Mouse (Mus musculus): ENCODE measurements at regions not wholly inside any gene's neighbourhood (a gene's known extent, or its start where the extent isn't known, plus 50 kb on each side); places are given as distances from the start of the nearest gene placed in this dataset.

- no peak overlapping the region for H3K4me3 ChIP-seq
- no peak for DNase-seq (ENCODE audit: extremely low spot score, low spot score)
Observed at GRCm38 (mm10) chr17:81225281-81225680, 160.4 kb upstream of the Thumpd2 start.

GRCm38 (mm10) chr17:81221436-81221835 lies 156.6 kb upstream of the Thumpd2 start:
- H3K4me3 ChIP-seq, result no peak overlapping the region
- H3K9me3 ChIP-seq, result no peaks in the 10 kb centered on the region
- H3K27ac ChIP-seq, result no peak overlapping the region
- WGBS, result 94% methylated on average over 3 of the region's 3 CpGs
- no peaks in the 10 kb centered on the region for H3K4me1 ChIP-seq
- H3K27me3 ChIP-seq (ENCODE audit: poor library complexity, severe bottlenecking), result no peaks in the 10 kb centered on the region
- DNase-seq (ENCODE audit: extremely low spot score, low spot score), result no peak
- no peaks in the 10 kb centered on the region for H3K36me3 ChIP-seq (replicated peaks)

More at GRCm38 (mm10) chr17:81225281-81225680, 160.4 kb upstream of the Thumpd2 start:
- H3K4me1 ChIP-seq, result no peaks in the 10 kb centered on the region
- H3K27ac ChIP-seq, result no peak overlapping the region
- H3K27me3 ChIP-seq (ENCODE audit: poor library complexity, severe bottlenecking), result no peaks in the 10 kb centered on the region
- H3K9me3 ChIP-seq, result no peaks in the 10 kb centered on the region
- H3K36me3 ChIP-seq (replicated peaks), result no peaks in the 10 kb centered on the region

GRCm38 (mm10) chr17:81214844-81215243 lies 150.0 kb upstream of the Thumpd2 start:
- no peaks in the 10 kb centered on the region for H3K36me3 ChIP-seq (replicated peaks)
- 81% methylated on average over 7 of the region's 7 CpGs for WGBS
- H3K4me3 ChIP-seq, result no peak overlapping the region
- H3K27me3 ChIP-seq (ENCODE audit: poor library complexity, severe bottlenecking), result no peaks in the 10 kb centered on the region
- H3K9me3 ChIP-seq, result no peaks in the 10 kb centered on the region
- H3K4me1 ChIP-seq, result no peaks in the 10 kb centered on the region
- DNase-seq (ENCODE audit: extremely low spot score, low spot score), result no peak
- no peak overlapping the region for H3K27ac ChIP-seq

- Histone ChIP-seq H3K27me3 (ENCODE audit: poor library complexity, severe bottlenecking) (no peaks in the 10 kb centered on the region), H3K4me3 (no peak overlapping the region), H3K4me1 (no peaks in the 10 kb centered on the region), H3K27ac (no peak overlapping the region), H3K36me3 (replicated peaks) (no peaks in the 10 kb centered on the region), H3K9me3 (no peaks in the 10 kb centered on the region)
- no peak for DNase-seq (ENCODE audit: extremely low spot score, low spot score)
- WGBS, result 86% methylated on average over 3 of the region's 3 CpGs
Observed at GRCm38 (mm10) chr17:81212043-81212442, 147.2 kb upstream of the Thumpd2 start.

GRCm38 (mm10) chr17:81210389-81210788 lies 145.5 kb upstream of the Thumpd2 start:
- H3K27ac ChIP-seq, result no peak overlapping the region
- no peaks in the 10 kb centered on the region for H3K36me3 ChIP-seq (replicated peaks)
- WGBS, result 91% methylated on average over 2 of the region's 2 CpGs
- no peaks in the 10 kb centered on the region for H3K27me3 ChIP-seq (ENCODE audit: poor library complexity, severe bottlenecking)
- no peaks in the 10 kb centered on the region for H3K4me1 ChIP-seq
- DNase-seq (ENCODE audit: extremely low spot score, low spot score), result no peak
- peaks cover 6% of the 10 kb centered on the region for H3K9me3 ChIP-seq
- H3K4me3 ChIP-seq, result no peak overlapping the region

GRCm38 (mm10) chr17:81209323-81209722 lies 144.4 kb upstream of the Thumpd2 start:
- DNase-seq (ENCODE audit: extremely low spot score, low spot score), result no peak
- WGBS, result 91% methylated on average over 3 of the region's 3 CpGs
- H3K27me3 ChIP-seq (ENCODE audit: poor library complexity, severe bottlenecking), result no peaks in the 10 kb centered on the region
- peaks cover 6% of the 10 kb centered on the region for H3K9me3 ChIP-seq
- no peaks in the 10 kb centered on the region for H3K36me3 ChIP-seq (replicated peaks)
- H3K27ac ChIP-seq, result no peak overlapping the region
- no peak overlapping the region for H3K4me3 ChIP-seq
- H3K4me1 ChIP-seq, result no peaks in the 10 kb centered on the region

GRCm38 (mm10) chr17:81201052-81201451 lies 136.2 kb upstream of the Thumpd2 start:
- Histone ChIP-seq H3K4me1 (no peaks in the 10 kb centered on the region), H3K27ac (no peak overlapping the region), H3K9me3 (no peaks in the 10 kb centered on the region; the same call in 1 of the 2 replicates), H3K27me3 (ENCODE audit: poor library complexity, severe bottlenecking) (no peaks in the 10 kb centered on the region), H3K36me3 (replicated peaks) (no peaks in the 10 kb centered on the region), H3K4me3 (no peak overlapping the region)
- DNase-seq (ENCODE audit: extremely low spot score, low spot score), result no peak
- WGBS, result 82% methylated on average over 8 of the region's 8 CpGs

GRCm38 (mm10) chr17:81194006-81194405 lies 129.1 kb upstream of the Thumpd2 start:
- Histone ChIP-seq H3K9me3 (no peaks in the 10 kb centered on the region), H3K27ac (no peak overlapping the region), H3K4me1 (no peaks in the 10 kb centered on the region), H3K36me3 (replicated peaks) (no peaks in the 10 kb centered on the region), H3K27me3 (ENCODE audit: poor library complexity, severe bottlenecking) (no peaks in the 10 kb centered on the region), H3K4me3 (no peak overlapping the region)
- 88% methylated on average over 10 of the region's 10 CpGs for WGBS
- no peak for DNase-seq (ENCODE audit: extremely low spot score, low spot score)

GRCm38 (mm10) chr17:81193230-81193871 lies 128.5 kb upstream of the Thumpd2 start:
- peak; percentile 60 for DNase-seq (ENCODE audit: extremely low spot score, low spot score)
- H3K9me3 ChIP-seq, result no peaks in the 10 kb centered on the region
- H3K4me3 ChIP-seq, result no peak overlapping the region
- H3K4me1 ChIP-seq, result no peaks in the 10 kb centered on the region
- no peaks in the 10 kb centered on the region for H3K36me3 ChIP-seq (replicated peaks)
- H3K27ac ChIP-seq, result no peak overlapping the region
- no peaks in the 10 kb centered on the region for H3K27me3 ChIP-seq (ENCODE audit: poor library complexity, severe bottlenecking)
- WGBS, result 48% methylated on average over 8 of the region's 8 CpGs

- DNase-seq (ENCODE audit: extremely low spot score, low spot score), result peak; percentile 22
- no peaks in the 10 kb centered on the region for H3K36me3 ChIP-seq (replicated peaks)
- H3K4me3 ChIP-seq, result no peak overlapping the region
- no peaks in the 10 kb centered on the region for H3K4me1 ChIP-seq
- H3K27me3 ChIP-seq (ENCODE audit: poor library complexity, severe bottlenecking), result no peaks in the 10 kb centered on the region
- 69% methylated on average over 4 of the region's 4 CpGs for WGBS
- H3K27ac ChIP-seq, result no peak overlapping the region
- no peaks in the 10 kb centered on the region for H3K9me3 ChIP-seq
Observed at GRCm38 (mm10) chr17:81189996-81190395, 125.1 kb upstream of the Thumpd2 start.

- Histone ChIP-seq H3K4me3 (no peak overlapping the region), H3K27me3 (ENCODE audit: poor library complexity, severe bottlenecking) (no peaks in the 10 kb centered on the region), H3K27ac (no peak overlapping the region), H3K36me3 (replicated peaks) (no peaks in the 10 kb centered on the region), H3K9me3 (no peaks in the 10 kb centered on the region), H3K4me1 (no peaks in the 10 kb centered on the region)
- 92% methylated on average over 1 of the region's 1 CpGs for WGBS
- no peak for DNase-seq (ENCODE audit: extremely low spot score, low spot score)
Observed at GRCm38 (mm10) chr17:81185685-81186084, 120.8 kb upstream of the Thumpd2 start.

GRCm38 (mm10) chr17:81180813-81181424 lies 116.0 kb upstream of the Thumpd2 start:
- no peak for DNase-seq (ENCODE audit: extremely low spot score, low spot score)
- Histone ChIP-seq H3K27me3 (ENCODE audit: poor library complexity, severe bottlenecking) (no peaks in the 10 kb centered on the region), H3K27ac (no peak overlapping the region), H3K4me1 (no peaks in the 10 kb centered on the region), H3K4me3 (no peak overlapping the region), H3K9me3 (no peaks in the 10 kb centered on the region), H3K36me3 (replicated peaks) (no peaks in the 10 kb centered on the region)
- 85% methylated on average over 8 of the region's 8 CpGs for WGBS

GRCm38 (mm10) chr17:81176306-81176705 lies 111.4 kb upstream of the Thumpd2 start:
- 91% methylated on average over 3 of the region's 3 CpGs for WGBS
- Histone ChIP-seq H3K4me1 (no peaks in the 10 kb centered on the region), H3K9me3 (no peaks in the 10 kb centered on the region), H3K36me3 (replicated peaks) (no peaks in the 10 kb centered on the region), H3K27me3 (ENCODE audit: poor library complexity, severe bottlenecking) (no peaks in the 10 kb centered on the region), H3K4me3 (no peak overlapping the region), H3K27ac (no peak overlapping the region)
- no peak for DNase-seq (ENCODE audit: extremely low spot score, low spot score)

All from forebrain, embryonic 10.5 days (tissue).